Mouse (Mus musculus) heart, embryonic 11.5 days (tissue): ENCODE data around the gene Spp1. TPM values are rescaled to one million over a fixed set of nuclear protein-coding genes. Genes with fewer than 3 reads are reported as not detected.

ENCODE experiments used
- ATAC-seq: fragments of 200-750 bp; cut with Nextera tagmentation; replicated peaks from 2 replicates; pipeline ENCODE4 v1.8.0; 2017; ENCODE audit warnings: moderate library complexity; ENCODE audit not compliant: insufficient number of reproducible peaks, low FRiP score, low TSS enrichment
- H3K27ac ChIP-seq: fragments of 300-500 bp; sonication (generic); 2 replicates; pipeline ENCODE4 v1.5.1; 2014; ENCODE audit warnings: mild to moderate bottlenecking, low read depth, low read length
- H3K27me3 ChIP-seq: fragments of 300-500 bp; sonication (generic); 2 replicates; pipeline ENCODE4 v1.6.1; 2014; ENCODE audit warnings: mild to moderate bottlenecking, low read length, mixed read lengths; ENCODE audit not compliant: control insufficient read depth, insufficient read depth
- H3K36me3 ChIP-seq: fragments of 300-500 bp; sonication (generic); 2 replicates; pipeline ENCODE4 v1.6.1; 2014; ENCODE audit warnings: mild to moderate bottlenecking, low read length, moderate library complexity, mixed read lengths; ENCODE audit not compliant: control insufficient read depth, insufficient read depth
- H3K4me1 ChIP-seq: fragments of 300-500 bp; sonication (generic); 2 replicates; pipeline ENCODE4 v1.6.1; 2014; ENCODE audit warnings: low read length; ENCODE audit not compliant: control insufficient read depth, insufficient read depth
- H3K4me2 ChIP-seq: fragments of 300-500 bp; sonication (generic); 2 replicates; pipeline ENCODE4 v1.6.1; 2014; ENCODE audit warnings: mild to moderate bottlenecking, moderate library complexity
- H3K4me3 ChIP-seq: fragments of 300-500 bp; sonication (generic); 2 replicates; pipeline ENCODE4 v1.5.1; 2014; ENCODE audit warnings: low read depth, low read length
- H3K9ac ChIP-seq: fragments of 300-500 bp; sonication (generic); 2 replicates; pipeline ENCODE4 v1.6.1; 2014; ENCODE audit warnings: mild to moderate bottlenecking, low read depth, low read length, moderate library complexity
- H3K9me3 ChIP-seq: fragments of 300-500 bp; sonication (generic); replicated peaks from 2 replicates; pipeline ENCODE4 v1.6.1; 2016; ENCODE audit warnings: low read length; ENCODE audit not compliant: control insufficient read depth
- WGBS: fragments of 180-500 bp; shearing (Covaris S2); extraction: QIAGEN DNeasy Blood & Tissue Kit; methylation state at CpG from one replicate; pipeline ENCODE4 v1.1.7; 2014; ENCODE audit not compliant: insufficient replicate concordance; 5-methylcytosine and 5-hydroxymethylcytosine counted together
- polyA plus RNA-seq: library from polyadenylated mRNA; unstranded; fragments of >200 nt; fragmentation: Nextera tagmentation; extraction: Ambion mirVana; gene quantifications from 2 replicates; pipeline ENCODE4 v1.2.1, GENCODE M21; 2014

Gene Spp1
- polyA plus RNA-seq, 1 experiment from 2014 or later: 2.3 TPM

GRCm38 (mm10) chr5:104402651-104403050, 32.3 kb upstream of the Spp1 start:
- no peak overlapping the region for H3K9ac ChIP-seq
- 47% methylated on average over 3 of the region's 3 CpGs for WGBS
- H3K27ac ChIP-seq: no peak overlapping the region
- H3K9me3 ChIP-seq: no peaks in the 10 kb centered on the region
- H3K4me1 ChIP-seq: no peaks in the 10 kb centered on the region
- no peaks in the 10 kb centered on the region for H3K27me3 ChIP-seq
- no peak overlapping the region for H3K4me2 ChIP-seq
- no peaks in the 10 kb centered on the region for H3K36me3 ChIP-seq
- no peak for ATAC-seq
- no peak overlapping the region for H3K4me3 ChIP-seq

GRCm38 (mm10) chr5:104403351-104403750, 31.6 kb upstream of the Spp1 start:
- no peak overlapping the region for H3K9ac ChIP-seq
- H3K4me1 ChIP-seq: no peaks in the 10 kb centered on the region
- no peak overlapping the region for H3K4me3 ChIP-seq
- no peak overlapping the region for H3K4me2 ChIP-seq
- no peaks in the 10 kb centered on the region for H3K9me3 ChIP-seq
- no peaks in the 10 kb centered on the region for H3K27me3 ChIP-seq
- 61% methylated on average over 3 of the region's 3 CpGs for WGBS
- no peak overlapping the region for H3K27ac ChIP-seq
- no peaks in the 10 kb centered on the region for H3K36me3 ChIP-seq
- no peak for ATAC-seq

GRCm38 (mm10) chr5:104404551-104404950, 30.4 kb upstream of the Spp1 start:
- WGBS: 84% methylated on average over 7 of the region's 7 CpGs

DNA sequence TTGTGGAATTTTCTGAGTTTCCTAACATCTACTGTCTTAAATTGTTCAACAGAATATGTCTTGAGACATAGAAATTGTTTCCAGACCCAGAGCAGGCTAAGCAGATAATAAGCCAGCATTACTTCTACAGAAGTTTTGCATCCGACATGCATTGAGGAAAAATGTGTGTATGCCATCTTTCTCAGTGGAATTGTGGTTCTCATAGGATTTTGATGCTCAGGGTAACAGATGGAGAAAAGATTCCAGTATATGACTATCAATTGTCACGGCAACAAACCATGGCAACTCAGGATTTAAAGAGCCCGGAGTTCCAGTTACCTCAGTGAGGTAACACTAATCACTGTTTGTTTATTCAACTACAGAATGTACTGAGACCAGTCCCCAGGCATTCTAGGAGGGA, 29.9 kb upstream of the Spp1 start:
- no peak overlapping the region for H3K27ac ChIP-seq
- ATAC-seq: no peak
- no peaks in the 10 kb centered on the region for H3K4me1 ChIP-seq
- no peaks in the 10 kb centered on the region for H3K36me3 ChIP-seq
- no peak overlapping the region for H3K4me2 ChIP-seq
- no peaks in the 10 kb centered on the region for H3K27me3 ChIP-seq
- H3K9me3 ChIP-seq: no peaks in the 10 kb centered on the region
- H3K9ac ChIP-seq: no peak overlapping the region
- 68% methylated on average over 3 of the region's 3 CpGs for WGBS
- H3K4me3 ChIP-seq: no peak overlapping the region

More at GRCm38 (mm10) chr5:104404551-104404950, 30.4 kb upstream of the Spp1 start:
- Histone ChIP-seq H3K9ac (no peak overlapping the region), H3K36me3 (no peaks in the 10 kb centered on the region), H3K27me3 (no peaks in the 10 kb centered on the region), H3K27ac (no peak overlapping the region), H3K4me3 (no peak overlapping the region), H3K4me1 (no peaks in the 10 kb centered on the region), H3K9me3 (no peaks in the 10 kb centered on the region), H3K4me2 (no peak overlapping the region)
- ATAC-seq: no peak

- Histone ChIP-seq H3K27ac (no peak overlapping the region), H3K4me2 (no peak overlapping the region), H3K27me3 (no peaks in the 10 kb centered on the region), H3K4me3 (no peak overlapping the region), H3K36me3 (no peaks in the 10 kb centered on the region), H3K4me1 (no peaks in the 10 kb centered on the region), H3K9ac (no peak overlapping the region), H3K9me3 (no peaks in the 10 kb centered on the region)
- WGBS: 22% methylated on average over 3 of the region's 3 CpGs
- no peak for ATAC-seq
These were observed 28.2 kb upstream of the Spp1 start for GRCm38 (mm10) chr5:104406756-104407155.

GRCm38 (mm10) chr5:104407541-104408231, 27.2 kb upstream of the Spp1 start:
- H3K4me3 ChIP-seq: no peak overlapping the region
- ATAC-seq: no peak
- no peak overlapping the region for H3K27ac ChIP-seq
- 58% methylated on average over 2 of the region's 2 CpGs for WGBS
- H3K9ac ChIP-seq: no peak overlapping the region
- no peaks in the 10 kb centered on the region for H3K27me3 ChIP-seq
- no peaks in the 10 kb centered on the region for H3K36me3 ChIP-seq
- H3K9me3 ChIP-seq: no peaks in the 10 kb centered on the region
- no peak overlapping the region for H3K4me2 ChIP-seq
- H3K4me1 ChIP-seq: no peaks in the 10 kb centered on the region

DNA sequence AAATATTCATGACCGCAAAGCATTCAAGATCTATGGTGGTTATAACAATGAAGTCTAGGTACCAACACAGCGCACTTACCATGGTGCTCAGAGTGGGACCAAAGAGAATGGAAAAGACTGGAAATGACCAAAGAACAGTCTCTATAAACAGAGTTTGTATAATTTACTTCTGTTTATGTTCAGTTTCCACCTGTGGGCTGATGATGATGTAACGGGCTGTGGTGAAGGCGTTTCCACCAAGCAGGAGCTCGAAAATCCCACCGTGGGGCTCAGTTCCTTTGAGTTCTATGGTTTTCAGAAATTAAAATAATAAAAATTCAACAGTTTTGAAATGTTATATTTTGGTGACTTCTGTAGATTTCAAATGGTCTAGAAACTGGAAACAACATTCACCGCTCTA, 26.4 kb upstream of the Spp1 start:
- WGBS: 86% methylated on average over 7 of the region's 7 CpGs
- Histone ChIP-seq H3K4me1 (no peaks in the 10 kb centered on the region), H3K27ac (no peak overlapping the region), H3K27me3 (no peaks in the 10 kb centered on the region), H3K36me3 (no peaks in the 10 kb centered on the region), H3K4me2 (no peak overlapping the region), H3K9ac (no peak overlapping the region), H3K9me3 (no peaks in the 10 kb centered on the region), H3K4me3 (no peak overlapping the region)
- ATAC-seq: no peak

- 70% methylated on average over 2 of the region's 2 CpGs for WGBS
- Histone ChIP-seq H3K4me3 (no peak overlapping the region), H3K27me3 (no peaks in the 10 kb centered on the region), H3K27ac (no peak overlapping the region), H3K4me2 (no peak overlapping the region), H3K36me3 (no peaks in the 10 kb centered on the region), H3K4me1 (no peaks in the 10 kb centered on the region), H3K9ac (no peak overlapping the region), H3K9me3 (no peaks in the 10 kb centered on the region)
- ATAC-seq: no peak
These were observed 18.9 kb upstream of the Spp1 start for GRCm38 (mm10) chr5:104415999-104416398.

DNA sequence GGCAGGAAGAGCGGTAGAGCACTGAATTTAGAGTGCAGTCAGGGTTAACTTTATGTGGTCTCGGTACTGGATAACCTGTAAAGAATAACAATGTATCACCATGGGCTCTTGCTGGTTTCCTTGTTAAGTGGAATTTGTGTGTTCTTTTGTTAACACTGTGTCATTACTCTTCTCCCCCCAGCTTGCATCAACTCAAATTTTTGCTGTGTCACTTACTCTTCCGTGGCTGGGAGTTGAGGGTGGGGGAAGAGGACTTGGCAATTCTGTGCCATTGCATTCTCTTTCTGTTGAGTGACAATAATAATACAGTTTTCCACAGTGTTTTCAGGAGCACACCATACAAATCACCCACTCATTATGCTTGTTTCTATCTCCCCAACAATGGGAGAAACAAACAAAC, 17.9 kb upstream of the Spp1 start:
- Histone ChIP-seq H3K4me2 (no peak overlapping the region), H3K9me3 (no peaks in the 10 kb centered on the region), H3K4me1 (no peaks in the 10 kb centered on the region), H3K9ac (no peak overlapping the region), H3K27me3 (no peaks in the 10 kb centered on the region), H3K27ac (no peak overlapping the region), H3K4me3 (no peak overlapping the region), H3K36me3 (no peaks in the 10 kb centered on the region)
- 72% methylated on average over 3 of the region's 3 CpGs for WGBS
- no peak for ATAC-seq
